Comparison of ENCODE assay signal across 14 mouse cellular contexts in genomic region chr10:69385136-69385535, GRCm38 (mm10). TPM values are rescaled to one million over a fixed set of nuclear protein-coding genes. Genes with fewer than 3 reads are reported as not detected.
"Had no signal": no experiment of that assay in that cellular context is flagged by ENCODE, and none has a peak within 500 bp of the region (broad histone marks: within the 10 kb centered on the region; RNA-seq: fewer than 3 reads in every experiment).

No protein-coding gene starts in this region.

- DNase-seq: left cerebral cortex, postnatal 4 days; liver; liver, embryonic 13.5 days; liver, postnatal 0 days; lung, adult 18-20 months; lung, adult 2 months; lung, embryonic 14.5 days; lung, postnatal 10 days; lung, postnatal 14 days; lung, postnatal 36 days; lung, postnatal 4 days; midbrain, embryonic 14.5 days had no signal

RNA-seq across cellular contexts. Expression of gene Ank3, which starts 13.4 kb away (rescaled TPM):
- total RNA-seq: megakaryocyte, adult 5-6 weeks; monocyte, adult 5-6 weeks had no signal
